1 mouse cellular context compared by ENCODE assay signal in the genomic region with DNA sequence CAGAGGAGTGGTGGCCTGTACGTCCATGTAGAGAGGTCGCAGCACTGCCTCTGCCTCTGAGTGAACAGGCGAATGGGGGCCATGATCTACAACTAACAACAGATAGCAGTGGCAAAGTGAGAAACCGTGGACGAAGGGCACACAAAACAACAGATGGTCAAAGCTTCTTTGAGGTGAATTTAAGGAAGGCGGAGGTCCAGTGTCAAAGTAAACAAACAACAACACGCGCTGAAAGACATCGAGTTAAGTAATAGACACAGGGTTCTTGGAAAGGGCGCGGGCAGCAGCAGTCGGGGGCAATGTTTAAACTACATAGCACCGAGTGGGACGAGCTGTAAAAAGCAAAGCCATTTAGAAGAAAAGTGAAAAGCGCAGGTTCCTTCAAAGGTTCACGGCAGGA.
TF ChIP-seq lines count a peak whose summit lies in the region.

No protein-coding gene starts in this region.

TF ChIP-seq in ES-E14, 5 proteins besides CTCF, POLR2A, EP300 and RAD21:
- TF ChIP-seq CHD2 (IDR thresholded peaks at IDR 0.05; ENCODE audit: low read depth, low read length) (no peak), MAFK (IDR thresholded peaks at IDR 0.05; ENCODE audit: insufficient read depth, low read depth, low read length) (no peak), ZNF384 (IDR thresholded peaks at IDR 0.05; ENCODE audit: low read depth, low read length) (no peak), ZC3H11A (IDR thresholded peaks at IDR 0.05; ENCODE audit: borderline replicate concordance, low read depth, low read length) (no peak), HCFC1 (IDR thresholded peaks at IDR 0.05; ENCODE audit: borderline replicate concordance, insufficient read depth, low read length) (no peak)
